Mouse (Mus musculus) testis, adult 2 months (tissue): ENCODE results near the gene Aqr. TPM values are rescaled to one million over a fixed set of nuclear protein-coding genes. Genes with fewer than 3 reads are reported as not detected.

ENCODE experiments used
- H3K27ac ChIP-seq: fragments of 200-500 bp; 2 replicates; pipeline ENCODE4 v1.5.1; 2012; ENCODE audit warnings: low read depth, low read length; ENCODE audit not compliant: control insufficient read depth, insufficient read depth
- H3K27me3 ChIP-seq: fragments of 200-500 bp; 2 replicates; pipeline ENCODE4 v1.6.1; 2012; ENCODE audit warnings: mild to moderate bottlenecking, low read length, moderate library complexity; ENCODE audit not compliant: control insufficient read depth, insufficient read depth
- H3K36me3 ChIP-seq: fragments of 200-500 bp; 2 replicates; pipeline ENCODE4 v1.6.1; 2012; ENCODE audit warnings: mild to moderate bottlenecking, low read length; ENCODE audit not compliant: control insufficient read depth, insufficient read depth
- H3K4me1 ChIP-seq: fragments of 200-500 bp; 2 replicates; pipeline ENCODE4 v1.6.1; 2012; ENCODE audit warnings: low read length; ENCODE audit not compliant: control insufficient read depth, insufficient read depth
- H3K4me3 ChIP-seq: fragments of 200-500 bp; 2 replicates; pipeline ENCODE4 v1.5.1; 2012; ENCODE audit warnings: low read depth, mild to moderate bottlenecking, low read length, moderate library complexity, mixed read lengths; ENCODE audit not compliant: control insufficient read depth
- CTCF ChIP-seq: fragments of 200-500 bp; IDR thresholded peaks from 2 replicates; pipeline ENCODE4 v1.5.1; 2012; ENCODE audit warnings: low read depth, mild to moderate bottlenecking, inconsistent platforms, low read length, moderate library complexity; ENCODE audit not compliant: control insufficient read depth, insufficient read depth, insufficient replicate concordance
- POLR2A ChIP-seq: fragments of 200-500 bp; IDR thresholded peaks from 2 replicates; pipeline ENCODE4 v1.6.1; 2012; ENCODE audit warnings: low read depth, mild to moderate bottlenecking, inconsistent platforms, low read length, moderate library complexity; ENCODE audit not compliant: control insufficient read depth
- polyA plus RNA-seq: library from polyadenylated mRNA; depleted of rRNA; stranded (reverse); fragments of >200 nt; gene quantifications from 2 replicates; pipeline ENCODE4 v1.2.3, GENCODE M21; 2012

The Aqr gene
- polyA plus RNA-seq, 1 experiment = 14.5 TPM

GRCm38 (mm10) chr2:114135777-114136176 is 51.0 kb downstream of the Aqr start:
- no peaks in the 10 kb centered on the region for H3K4me1 ChIP-seq
- peaks cover 2% of the 10 kb centered on the region; the same call in 1 of the 2 replicates for H3K36me3 ChIP-seq
- H3K27me3 ChIP-seq = no peaks in the 10 kb centered on the region
- TF ChIP-seq POLR2A (no peak), CTCF (no peak)
- no peak overlapping the region for H3K27ac ChIP-seq
- no peak overlapping the region for H3K4me3 ChIP-seq

- no peaks in the 10 kb centered on the region for H3K27me3 ChIP-seq
- H3K4me3 ChIP-seq = no peak overlapping the region
- H3K4me1 ChIP-seq = no peaks in the 10 kb centered on the region
- H3K36me3 ChIP-seq = no peaks in the 10 kb centered on the region; the same call in 1 of the 2 replicates
- H3K27ac ChIP-seq = no peak overlapping the region
- no peak for TF ChIP-seq POLR2A
- TF ChIP-seq CTCF = no peak
Observed at GRCm38 (mm10) chr2:114133355-114133754, 53.5 kb downstream of the Aqr start.

- no peak overlapping the region for H3K27ac ChIP-seq
- H3K4me3 ChIP-seq = peak overlapping the region; percentile 38; the same call in 1 of the 2 replicates
- no peaks in the 10 kb centered on the region for H3K4me1 ChIP-seq
- TF ChIP-seq POLR2A (no peak), CTCF (no peak)
- no peaks in the 10 kb centered on the region for H3K36me3 ChIP-seq
- H3K27me3 ChIP-seq = no peaks in the 10 kb centered on the region
Observed at GRCm38 (mm10) chr2:114130657-114131056, 56.2 kb downstream of the Aqr start.

GRCm38 (mm10) chr2:114123304-114123703 is 63.5 kb downstream of the Aqr start:
- no peak overlapping the region for H3K27ac ChIP-seq
- H3K27me3 ChIP-seq = no peaks in the 10 kb centered on the region
- H3K36me3 ChIP-seq = peaks cover 2% of the 10 kb centered on the region
- H3K4me1 ChIP-seq = no peaks in the 10 kb centered on the region
- no peak overlapping the region for H3K4me3 ChIP-seq
- TF ChIP-seq CTCF (no peak), POLR2A (no peak)

- no peaks in the 10 kb centered on the region for H3K27me3 ChIP-seq
- H3K4me3 ChIP-seq = no peak overlapping the region
- peaks cover 2% of the 10 kb centered on the region for H3K36me3 ChIP-seq
- H3K27ac ChIP-seq = no peak overlapping the region
- no peak for TF ChIP-seq CTCF
- TF ChIP-seq POLR2A = no peak
- H3K4me1 ChIP-seq = no peaks in the 10 kb centered on the region
Observed at GRCm38 (mm10) chr2:114119451-114119850, 67.4 kb downstream of the Aqr start.

- H3K27me3 ChIP-seq = no peaks in the 10 kb centered on the region
- H3K4me3 ChIP-seq = no peak overlapping the region
- H3K4me1 ChIP-seq = no peaks in the 10 kb centered on the region
- peaks cover 2% of the 10 kb centered on the region for H3K36me3 ChIP-seq
- no peak overlapping the region for H3K27ac ChIP-seq
- TF ChIP-seq POLR2A (no peak), CTCF (no peak)
Observed at GRCm38 (mm10) chr2:114117665-114118064, 69.2 kb downstream of the Aqr start.

GRCm38 (mm10) chr2:114117235-114117634 is 69.6 kb downstream of the Aqr start:
- Histone ChIP-seq H3K36me3 (peaks cover 2% of the 10 kb centered on the region), H3K27me3 (no peaks in the 10 kb centered on the region)

GRCm38 (mm10) chr2:114115563-114115962 is 71.3 kb downstream of the Aqr start:
- no peaks in the 10 kb centered on the region for H3K27me3 ChIP-seq
- no peak overlapping the region for H3K27ac ChIP-seq
- peaks cover 2% of the 10 kb centered on the region for H3K36me3 ChIP-seq
- TF ChIP-seq POLR2A = no peak
- TF ChIP-seq CTCF = no peak
- no peaks in the 10 kb centered on the region for H3K4me1 ChIP-seq
- H3K4me3 ChIP-seq = no peak overlapping the region

More at GRCm38 (mm10) chr2:114117235-114117634, 69.6 kb downstream of the Aqr start:
- Histone ChIP-seq H3K4me3 (no peak overlapping the region), H3K27ac (no peak overlapping the region), H3K4me1 (no peaks in the 10 kb centered on the region)
- TF ChIP-seq CTCF = no peak
- no peak for TF ChIP-seq POLR2A
